Mouse (Mus musculus): ENCODE results near the gene Scfd1. TPM values are rescaled to one million over a fixed set of nuclear protein-coding genes. Genes with fewer than 3 reads are reported as not detected.
A peak's percentile ranks its signal among the peaks of the same experiment; 100 is the strongest.

Gene Scfd1
- polyA plus RNA-seq (2012; rRNA removed): 3.5 and 3.6 TPM in 2 replicates

GRCm38 (mm10) chr12:51377003-51377887 is at the start of gene Scfd1:
TSS of gene Scfd1 (plus strand) at chr12:51377510.
- no peaks in the 10 kb centered on the region for H3K4me1 ChIP-seq (ENCODE audit: control insufficient read depth, insufficient read depth, insufficient read length)
- no peaks in the 10 kb centered on the region for H3K27me3 ChIP-seq (ENCODE audit: control insufficient read depth, insufficient read depth, low read length)
- H3K27ac ChIP-seq (ENCODE audit: insufficient read depth, low read length): peak within 1 kb of the TSS; percentile 88
- WGBS: under 1% methylated on average over 34 of the region's 34 CpGs
- H3K36me3 ChIP-seq (ENCODE audit: control insufficient read depth, insufficient read depth, low read length): peaks cover 2% of the 10 kb centered on the region; the same call in 1 of the 2 replicates
- DNase-seq (ENCODE audit: low read depth in 1 of 2, low spot score in 2 of 2): peak; percentile 87 to 88
- TF ChIP-seq CTCF (IDR thresholded peaks at IDR 0.05; ENCODE audit: extremely low read depth, insufficient read depth, insufficient read length, insufficient replicate concordance) (no peak), POLR2A (IDR thresholded peaks at IDR 0.05; ENCODE audit: low read depth, low read length) (peak; percentile 85)
- H3K4me3 ChIP-seq (ENCODE audit: extremely low read depth, insufficient read depth, insufficient read length): peak within 1 kb of the TSS; percentile 92

GRCm38 (mm10) chr12:51337014-51337413 is 40.3 kb upstream of the Scfd1 start:
- DNase-seq (ENCODE audit: low read depth in 1 of 2, low spot score in 2 of 2): no peak
- Histone ChIP-seq H3K36me3 (ENCODE audit: control insufficient read depth, insufficient read depth, low read length) (no peaks in the 10 kb centered on the region), H3K27ac (ENCODE audit: insufficient read depth, low read length) (no peak overlapping the region), H3K4me3 (ENCODE audit: extremely low read depth, insufficient read depth, insufficient read length) (no peak overlapping the region), H3K27me3 (ENCODE audit: control insufficient read depth, insufficient read depth, low read length) (no peaks in the 10 kb centered on the region), H3K4me1 (ENCODE audit: control insufficient read depth, insufficient read depth, insufficient read length) (no peaks in the 10 kb centered on the region)
- no peak for TF ChIP-seq POLR2A (IDR thresholded peaks at IDR 0.05; ENCODE audit: low read depth, low read length)
- no peak for TF ChIP-seq CTCF (IDR thresholded peaks at IDR 0.05; ENCODE audit: extremely low read depth, insufficient read depth, insufficient read length, insufficient replicate concordance)
- 62% methylated on average over 1 of the region's 1 CpGs for WGBS

GRCm38 (mm10) chr12:51346121-51346520 is 31.2 kb upstream of the Scfd1 start:
- WGBS: 73% methylated on average over 4 of the region's 4 CpGs
- H3K4me3 ChIP-seq (ENCODE audit: extremely low read depth, insufficient read depth, insufficient read length): no peak overlapping the region

GRCm38 (mm10) chr12:51347988-51348697 is 29.2 kb upstream of the Scfd1 start, which contains the start of gene G2e3:
TSS of gene G2e3 (plus strand) at chr12:51348061.
- peaks cover 5% of the 10 kb centered on the region; the same call in 1 of the 2 replicates for H3K36me3 ChIP-seq (ENCODE audit: control insufficient read depth, insufficient read depth, low read length)
- H3K27ac ChIP-seq (ENCODE audit: insufficient read depth, low read length): peak within 1 kb of the TSS; percentile 83
- under 1% methylated on average over 70 of the region's 70 CpGs for WGBS
- no peak for TF ChIP-seq CTCF (IDR thresholded peaks at IDR 0.05; ENCODE audit: extremely low read depth, insufficient read depth, insufficient read length, insufficient replicate concordance)
- peak; percentile 84 for TF ChIP-seq POLR2A (IDR thresholded peaks at IDR 0.05; ENCODE audit: low read depth, low read length)
- peak; percentile 44 to 80 for DNase-seq (ENCODE audit: low read depth in 1 of 2, low spot score in 2 of 2)
- H3K27me3 ChIP-seq (ENCODE audit: control insufficient read depth, insufficient read depth, low read length): no peaks in the 10 kb centered on the region
- peak within 1 kb of the TSS; percentile 88 for H3K4me3 ChIP-seq (ENCODE audit: extremely low read depth, insufficient read depth, insufficient read length)
- H3K4me1 ChIP-seq (ENCODE audit: control insufficient read depth, insufficient read depth, insufficient read length): no peaks in the 10 kb centered on the region

More at GRCm38 (mm10) chr12:51346121-51346520, 31.2 kb upstream of the Scfd1 start:
- Histone ChIP-seq H3K27ac (ENCODE audit: insufficient read depth, low read length) (no peak overlapping the region), H3K36me3 (ENCODE audit: control insufficient read depth, insufficient read depth, low read length) (no peaks in the 10 kb centered on the region), H3K27me3 (ENCODE audit: control insufficient read depth, insufficient read depth, low read length) (no peaks in the 10 kb centered on the region), H3K4me1 (ENCODE audit: control insufficient read depth, insufficient read depth, insufficient read length) (no peaks in the 10 kb centered on the region)
- DNase-seq (ENCODE audit: low read depth in 1 of 2, low spot score in 2 of 2): no peak
- TF ChIP-seq POLR2A (IDR thresholded peaks at IDR 0.05; ENCODE audit: low read depth, low read length): no peak

- no peak for DNase-seq (ENCODE audit: low read depth in 1 of 2, low spot score in 2 of 2)
Measured at GRCm38 (mm10) chr12:51348698-51348998, 28.7 kb upstream of the Scfd1 start.

GRCm38 (mm10) chr12:51355296-51355695 is 22.0 kb upstream of the Scfd1 start:
- no peak for DNase-seq (ENCODE audit: low read depth in 1 of 2, low spot score in 2 of 2)
- H3K36me3 ChIP-seq (ENCODE audit: control insufficient read depth, insufficient read depth, low read length): peaks cover 23% of the 10 kb centered on the region
- H3K4me3 ChIP-seq (ENCODE audit: extremely low read depth, insufficient read depth, insufficient read length): no peak overlapping the region
- TF ChIP-seq CTCF (IDR thresholded peaks at IDR 0.05; ENCODE audit: extremely low read depth, insufficient read depth, insufficient read length, insufficient replicate concordance) (no peak), POLR2A (IDR thresholded peaks at IDR 0.05; ENCODE audit: low read depth, low read length) (no peak)
- H3K27me3 ChIP-seq (ENCODE audit: control insufficient read depth, insufficient read depth, low read length): no peaks in the 10 kb centered on the region
- 0 out of 2 replicates have a peak, but pooled peaks cover 3% of the 10 kb centered on the region for H3K4me1 ChIP-seq (ENCODE audit: control insufficient read depth, insufficient read depth, insufficient read length)
- H3K27ac ChIP-seq (ENCODE audit: insufficient read depth, low read length): no peak overlapping the region
- WGBS: 27% methylated on average over 8 of the region's 8 CpGs

More at GRCm38 (mm10) chr12:51348698-51348998, 28.7 kb upstream of the Scfd1 start:
- H3K4me3 ChIP-seq (ENCODE audit: extremely low read depth, insufficient read depth, insufficient read length): peak overlapping the region; percentile 88
- TF ChIP-seq POLR2A (IDR thresholded peaks at IDR 0.05; ENCODE audit: low read depth, low read length) (no peak), CTCF (IDR thresholded peaks at IDR 0.05; ENCODE audit: extremely low read depth, insufficient read depth, insufficient read length, insufficient replicate concordance) (no peak)
- H3K4me1 ChIP-seq (ENCODE audit: control insufficient read depth, insufficient read depth, insufficient read length): no peaks in the 10 kb centered on the region
- peaks cover 8% of the 10 kb centered on the region; the same call in 1 of the 2 replicates for H3K36me3 ChIP-seq (ENCODE audit: control insufficient read depth, insufficient read depth, low read length)
- whole genome bisulfite sequencing: 2% methylated on average over 10 of the region's 10 CpGs
- no peaks in the 10 kb centered on the region for H3K27me3 ChIP-seq (ENCODE audit: control insufficient read depth, insufficient read depth, low read length)
- H3K27ac ChIP-seq (ENCODE audit: insufficient read depth, low read length): no peak overlapping the region
